Mouse (Mus musculus): ENCODE data around the gene Fth1. TPM values are rescaled to one million over a fixed set of nuclear protein-coding genes. Genes with fewer than 3 reads are reported as not detected.

Fth1 gene
- polyA plus RNA-seq, 1 experiment from 2014 or later: 3,796 TPM

- ATAC-seq (replicated peaks; ENCODE audit: low FRiP score): no peak
- Histone ChIP-seq H3K9ac (ENCODE audit: low read depth, low read length) (peak overlapping the region; percentile 74), H3K36me3 (ENCODE audit: control insufficient read depth, insufficient read depth, low read length) (no peaks in the 10 kb centered on the region), H3K4me1 (replicated peaks; ENCODE audit: control insufficient read depth, insufficient read depth, low read length) (peaks cover 82% of the 10 kb centered on the region), H3K27me3 (replicated peaks; ENCODE audit: control insufficient read depth, insufficient read depth, low read length) (no peaks in the 10 kb centered on the region), H3K9me3 (ENCODE audit: control insufficient read depth, low read length) (no peaks in the 10 kb centered on the region), H3K4me3 (ENCODE audit: low read depth, low read length) (peak overlapping the region; percentile 69), H3K4me2 (peak overlapping the region; percentile 100), H3K27ac (ENCODE audit: low read depth, low read length) (no peak overlapping the region)
- no peak for DNase-seq (ENCODE audit: low spot score)
- 78% methylated on average over 4 of the region's 4 CpGs for WGBS
Observed at GRCm38 (mm10) chr19:10019214-10019760, 38.9 kb downstream of the Fth1 start.

GRCm38 (mm10) chr19:10021981-10022380 is 41.6 kb downstream of the Fth1 start:
- Histone ChIP-seq H3K4me2 (no peak overlapping the region), H3K4me3 (ENCODE audit: low read depth, low read length) (no peak overlapping the region), H3K36me3 (ENCODE audit: control insufficient read depth, insufficient read depth, low read length) (no peaks in the 10 kb centered on the region; the same call in 1 of the 2 replicates), H3K27me3 (replicated peaks; ENCODE audit: control insufficient read depth, insufficient read depth, low read length) (no peaks in the 10 kb centered on the region), H3K4me1 (replicated peaks; ENCODE audit: control insufficient read depth, insufficient read depth, low read length) (peaks cover 83% of the 10 kb centered on the region), H3K27ac (ENCODE audit: low read depth, low read length) (no peak overlapping the region), H3K9me3 (ENCODE audit: control insufficient read depth, low read length) (no peaks in the 10 kb centered on the region), H3K9ac (ENCODE audit: low read depth, low read length) (no peak overlapping the region)
- ATAC-seq (replicated peaks; ENCODE audit: low FRiP score) (no peak), DNase-seq (ENCODE audit: low spot score) (no peak)
- 83% methylated on average over 2 of the region's 2 CpGs for WGBS

DNA sequence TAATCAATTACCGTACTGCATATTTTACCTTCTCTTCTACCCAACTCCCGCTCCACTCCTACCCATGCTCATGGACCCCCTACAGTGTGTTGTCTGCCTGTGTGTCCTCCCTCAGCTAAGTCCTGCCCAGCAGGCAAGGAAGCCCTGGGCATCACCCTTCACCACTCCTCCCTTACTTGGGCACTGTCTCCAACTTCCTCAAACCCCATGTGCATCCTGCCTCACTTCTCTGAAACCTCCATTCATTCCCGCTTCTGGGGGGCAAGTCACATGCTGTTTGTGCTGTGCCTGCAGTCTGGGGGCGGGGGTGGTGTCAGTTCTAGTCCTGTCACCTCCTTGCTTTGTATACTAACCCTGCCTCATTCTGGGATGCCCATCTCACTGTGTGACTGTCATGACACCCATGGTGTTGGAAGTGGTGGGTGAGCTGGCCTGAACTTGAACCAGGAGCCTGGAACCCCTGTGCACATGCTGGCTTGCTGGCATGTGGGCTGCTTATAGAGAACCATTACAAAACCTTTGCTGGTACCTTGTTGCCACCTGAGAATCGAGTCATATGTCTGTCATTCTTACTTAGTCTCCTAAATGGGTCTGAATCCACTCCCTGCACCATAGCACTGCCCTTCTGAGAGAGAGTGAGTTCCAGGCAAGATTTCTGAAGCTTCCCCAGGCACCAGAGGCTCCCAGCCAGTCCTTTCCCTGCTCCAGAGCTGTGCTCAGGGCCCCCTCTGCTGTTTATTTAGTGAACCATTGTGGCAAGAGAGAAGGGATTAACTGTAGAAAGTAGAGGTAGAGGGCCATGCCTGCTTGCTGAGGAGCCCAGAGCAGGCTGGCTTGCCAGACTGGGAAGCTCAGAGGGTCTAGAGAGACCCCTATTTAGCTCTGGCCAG is 42.3 kb downstream of the Fth1 start:
- H3K4me3 ChIP-seq (ENCODE audit: low read depth, low read length): no peak overlapping the region
- H3K9ac ChIP-seq (ENCODE audit: low read depth, low read length): no peak overlapping the region
- ATAC-seq (replicated peaks; ENCODE audit: low FRiP score): no peak
- no peaks in the 10 kb centered on the region for H3K9me3 ChIP-seq (ENCODE audit: control insufficient read depth, low read length)
- H3K36me3 ChIP-seq (ENCODE audit: control insufficient read depth, insufficient read depth, low read length): peaks cover 7% of the 10 kb centered on the region
- DNase-seq (ENCODE audit: low spot score): no peak
- WGBS: 63% methylated on average over 5 of the region's 5 CpGs
- H3K27me3 ChIP-seq (replicated peaks; ENCODE audit: control insufficient read depth, insufficient read depth, low read length): no peaks in the 10 kb centered on the region
- peaks cover 76% of the 10 kb centered on the region for H3K4me1 ChIP-seq (replicated peaks; ENCODE audit: control insufficient read depth, insufficient read depth, low read length)
- peak overlapping the region; percentile 21 for H3K4me2 ChIP-seq
- H3K27ac ChIP-seq (ENCODE audit: low read depth, low read length): peak overlapping the region; percentile 67

DNA sequence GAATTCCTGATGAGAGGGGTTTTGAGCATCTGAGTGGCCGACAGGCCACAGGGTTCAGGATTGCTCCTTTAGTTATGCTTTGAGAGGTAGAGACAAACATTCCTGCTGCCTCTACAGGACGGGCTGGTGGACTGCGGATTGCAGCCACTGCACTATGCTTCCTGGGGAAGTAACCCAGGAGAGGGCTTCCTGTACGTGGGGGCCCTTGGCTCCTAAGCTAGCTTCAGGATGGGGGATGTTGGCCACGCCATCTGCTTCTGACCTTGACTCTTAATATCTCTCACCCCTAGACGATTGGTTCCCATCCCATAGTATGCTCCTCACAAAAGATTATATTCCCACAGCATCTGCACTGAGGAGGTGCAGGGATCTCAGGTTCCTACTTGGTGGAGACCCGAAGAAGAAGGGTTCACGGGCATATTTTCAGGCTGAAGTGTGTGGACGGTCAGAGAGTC is 42.9 kb downstream of the Fth1 start:
- Histone ChIP-seq H3K9me3 (ENCODE audit: control insufficient read depth, low read length) (no peaks in the 10 kb centered on the region), H3K4me3 (ENCODE audit: low read depth, low read length) (no peak overlapping the region), H3K27me3 (replicated peaks; ENCODE audit: control insufficient read depth, insufficient read depth, low read length) (no peaks in the 10 kb centered on the region), H3K9ac (ENCODE audit: low read depth, low read length) (no peak overlapping the region), H3K36me3 (ENCODE audit: control insufficient read depth, insufficient read depth, low read length) (peaks cover 13% of the 10 kb centered on the region), H3K4me1 (replicated peaks; ENCODE audit: control insufficient read depth, insufficient read depth, low read length) (peaks cover 72% of the 10 kb centered on the region), H3K27ac (ENCODE audit: low read depth, low read length) (peak overlapping the region; percentile 67), H3K4me2 (peak overlapping the region; percentile 21)
- ATAC-seq (replicated peaks; ENCODE audit: low FRiP score) (no peak; the same call in 1 of the 2 replicates), DNase-seq (ENCODE audit: low spot score) (no peak)
- WGBS: 50% methylated on average over 9 of the region's 9 CpGs

GRCm38 (mm10) chr19:10025169-10025875 is 44.9 kb downstream of the Fth1 start:
- peak overlapping the region; percentile 6 for H3K4me2 ChIP-seq
- H3K9me3 ChIP-seq (ENCODE audit: control insufficient read depth, low read length): no peaks in the 10 kb centered on the region
- H3K27ac ChIP-seq (ENCODE audit: low read depth, low read length): peak overlapping the region; percentile 68
- no peak overlapping the region for H3K4me3 ChIP-seq (ENCODE audit: low read depth, low read length)
- WGBS: 20% methylated on average over 8 of the region's 8 CpGs
- no peaks in the 10 kb centered on the region for H3K27me3 ChIP-seq (replicated peaks; ENCODE audit: control insufficient read depth, insufficient read depth, low read length)
- peaks cover 57% of the 10 kb centered on the region for H3K4me1 ChIP-seq (replicated peaks; ENCODE audit: control insufficient read depth, insufficient read depth, low read length)
- DNase-seq (ENCODE audit: low spot score) (peak; percentile 60), ATAC-seq (replicated peaks; ENCODE audit: low FRiP score) (peak; percentile 39)
- no peak overlapping the region for H3K9ac ChIP-seq (ENCODE audit: low read depth, low read length)
- peaks cover 20% of the 10 kb centered on the region for H3K36me3 ChIP-seq (ENCODE audit: control insufficient read depth, insufficient read depth, low read length)

- Histone ChIP-seq H3K27me3 (replicated peaks; ENCODE audit: control insufficient read depth, insufficient read depth, low read length) (no peaks in the 10 kb centered on the region), H3K36me3 (ENCODE audit: control insufficient read depth, insufficient read depth, low read length) (peaks cover 22% of the 10 kb centered on the region), H3K9ac (ENCODE audit: low read depth, low read length) (no peak overlapping the region), H3K4me2 (no peak overlapping the region), H3K4me1 (replicated peaks; ENCODE audit: control insufficient read depth, insufficient read depth, low read length) (peaks cover 18% of the 10 kb centered on the region), H3K27ac (ENCODE audit: low read depth, low read length) (no peak overlapping the region), H3K9me3 (ENCODE audit: control insufficient read depth, low read length) (no peaks in the 10 kb centered on the region), H3K4me3 (ENCODE audit: low read depth, low read length) (no peak overlapping the region)
- ATAC-seq (replicated peaks; ENCODE audit: low FRiP score) (no peak), DNase-seq (ENCODE audit: low spot score) (no peak)
- WGBS: 88% methylated on average over 2 of the region's 2 CpGs
Observed at GRCm38 (mm10) chr19:10029746-10030145, 49.3 kb downstream of the Fth1 start.

- WGBS: 38% methylated on average over 8 of the region's 8 CpGs
- Histone ChIP-seq H3K9me3 (ENCODE audit: control insufficient read depth, low read length) (no peaks in the 10 kb centered on the region), H3K9ac (ENCODE audit: low read depth, low read length) (no peak overlapping the region; the same call in 1 of the 2 replicates), H3K27me3 (replicated peaks; ENCODE audit: control insufficient read depth, insufficient read depth, low read length) (no peaks in the 10 kb centered on the region), H3K4me3 (ENCODE audit: low read depth, low read length) (no peak overlapping the region), H3K27ac (ENCODE audit: low read depth, low read length) (no peak overlapping the region), H3K36me3 (ENCODE audit: control insufficient read depth, insufficient read depth, low read length) (peaks cover 8% of the 10 kb centered on the region), H3K4me2 (no peak overlapping the region), H3K4me1 (replicated peaks; ENCODE audit: control insufficient read depth, insufficient read depth, low read length) (no peaks in the 10 kb centered on the region)
- DNase-seq (ENCODE audit: low spot score) (no peak), ATAC-seq (replicated peaks; ENCODE audit: low FRiP score) (peak; percentile 69)
Observed at GRCm38 (mm10) chr19:10033211-10033973, 53.0 kb downstream of the Fth1 start.

GRCm38 (mm10) chr19:10034356-10034755 is 54.0 kb downstream of the Fth1 start:
- ATAC-seq (replicated peaks; ENCODE audit: low FRiP score): no peak
- no peaks in the 10 kb centered on the region for H3K9me3 ChIP-seq (ENCODE audit: control insufficient read depth, low read length)
- no peak overlapping the region for H3K27ac ChIP-seq (ENCODE audit: low read depth, low read length)
- H3K4me2 ChIP-seq: no peak overlapping the region
- peaks cover 5% of the 10 kb centered on the region for H3K36me3 ChIP-seq (ENCODE audit: control insufficient read depth, insufficient read depth, low read length)
- no peak overlapping the region for H3K4me3 ChIP-seq (ENCODE audit: low read depth, low read length)
- 87% methylated on average over 5 of the region's 5 CpGs for WGBS
- no peak for DNase-seq (ENCODE audit: low spot score)
- H3K9ac ChIP-seq (ENCODE audit: low read depth, low read length): no peak overlapping the region
- no peaks in the 10 kb centered on the region for H3K4me1 ChIP-seq (replicated peaks; ENCODE audit: control insufficient read depth, insufficient read depth, low read length)
- H3K27me3 ChIP-seq (replicated peaks; ENCODE audit: control insufficient read depth, insufficient read depth, low read length): no peaks in the 10 kb centered on the region

Data from liver, embryonic 11.5 days (tissue).